Mouse (Mus musculus) testis, adult 2 months (tissue): ENCODE measurements around the gene Ninj2.

ENCODE experiments used
- CTCF ChIP-seq: fragments of 200-500 bp; IDR thresholded peaks from 2 replicates; pipeline ENCODE4 v1.5.1; 2012; ENCODE audit warnings: low read depth, mild to moderate bottlenecking, inconsistent platforms, low read length, moderate library complexity; ENCODE audit not compliant: control insufficient read depth, insufficient read depth, insufficient replicate concordance
- POLR2A ChIP-seq: fragments of 200-500 bp; IDR thresholded peaks from 2 replicates; pipeline ENCODE4 v1.6.1; 2012; ENCODE audit warnings: low read depth, mild to moderate bottlenecking, inconsistent platforms, low read length, moderate library complexity; ENCODE audit not compliant: control insufficient read depth

- TF ChIP-seq CTCF (no peak), POLR2A (no peak)
These were observed 10.0 kb downstream of the Ninj2 start for GRCm38 (mm10) chr6:120103104-120103503.
